11 mouse cellular contexts compared by ENCODE assay signal in genomic region chr5:137582702-137583101, GRCm38 (mm10). TPM values are rescaled to one million over a fixed set of nuclear protein-coding genes. Genes with fewer than 3 reads are reported as not detected.
DNase-seq lines count a peak whose midpoint lies in the region; ATAC-seq and TF ChIP-seq lines count a peak whose summit lies in the region.
"Had no signal": no experiment of that assay in that cellular context is flagged by ENCODE, and none has a peak within 500 bp of the region (broad histone marks: within the 10 kb centered on the region; RNA-seq: fewer than 3 reads in every experiment).

No protein-coding gene starts in this region.

- peaks cover 6% of the 10 kb centered on the region; the same call in 1 of the 2 replicates for H3K4me1 ChIP-seq in lung, embryonic 16.5 days (replicated peaks; ENCODE audit: control insufficient read depth, insufficient read depth, low read length)
- no peaks in the 10 kb centered on the region for H3K4me1 ChIP-seq in lung, adult 2 months (ENCODE audit: control insufficient read depth, insufficient read depth, low read length)
- H3K4me1 ChIP-seq in hindbrain, embryonic 16.5 days (ENCODE audit: control insufficient read depth, insufficient read depth, low read depth, low read length): peaks cover 5% of the 10 kb centered on the region; the same call in 1 of the 2 replicates
- peaks cover 20% of the 10 kb centered on the region for H3K4me1 ChIP-seq in neural tube, embryonic 13.5 days (replicated peaks)

- H3K9me3 ChIP-seq in lung, embryonic 16.5 days (ENCODE audit: control insufficient read depth, low read length): no peaks in the 10 kb centered on the region
- no peaks in the 10 kb centered on the region for H3K9me3 ChIP-seq in hindbrain, embryonic 16.5 days (ENCODE audit: control insufficient read depth, low read length)
- no peaks in the 10 kb centered on the region for H3K9me3 ChIP-seq in neural tube, embryonic 13.5 days
- H3K9me3 ChIP-seq: liver, embryonic 15.5 days had no signal

- H3K27ac ChIP-seq in lung, embryonic 16.5 days (ENCODE audit: low read length): no peak overlapping the region
- no peak overlapping the region; the same call in 1 of the 2 replicates for H3K27ac ChIP-seq in hindbrain, embryonic 16.5 days (ENCODE audit: low read depth, low read length)
- no peak overlapping the region for H3K27ac ChIP-seq in neural tube, embryonic 13.5 days (replicated peaks)
- H3K27ac ChIP-seq: liver, embryonic 15.5 days had no signal

- TF ChIP-seq POLR2A in lung, adult 2 months (IDR thresholded peaks at IDR 0.05; ENCODE audit: borderline replicate concordance, extremely low read depth, low read depth, low read length): no peak

- peaks cover 3% of the 10 kb centered on the region; the same call in 1 of the 2 replicates for H3K27me3 ChIP-seq in lung, embryonic 16.5 days (ENCODE audit: control insufficient read depth, insufficient read depth, low read depth, low read length)
- no peaks in the 10 kb centered on the region; the same call in 1 of the 2 replicates for H3K27me3 ChIP-seq in hindbrain, embryonic 16.5 days (replicated peaks; ENCODE audit: control insufficient read depth, insufficient read depth, low read length)
- peaks cover 17% of the 10 kb centered on the region for H3K27me3 ChIP-seq in neural tube, embryonic 13.5 days
- H3K27me3 ChIP-seq: liver, embryonic 15.5 days had no signal

- H3K4me3 ChIP-seq in lung, embryonic 16.5 days (ENCODE audit: low read length): no peak overlapping the region
- H3K4me3 ChIP-seq in lung, adult 2 months (replicated peaks; ENCODE audit: extremely low read depth, low read depth, low read length): no peak overlapping the region
- H3K4me3 ChIP-seq in hindbrain, embryonic 16.5 days (ENCODE audit: low read length): peak overlapping the region; percentile 32
- no peak overlapping the region; the same call in 1 of the 2 replicates for H3K4me3 ChIP-seq in neural tube, embryonic 13.5 days
- H3K4me3 ChIP-seq: liver, embryonic 15.5 days had no signal

- peak; percentile 33; the same call in 1 of the 2 replicates for ATAC-seq in lung, embryonic 16.5 days (ENCODE audit: low read depth)
- ATAC-seq in hindbrain, embryonic 16.5 days: no peak
- 0 out of 2 replicates have a peak, but pooled peaks have one; percentile 20 for ATAC-seq in neural tube, embryonic 13.5 days (ENCODE audit: low read depth)

- DNase-seq in embryo, embryonic 10.5 days (ENCODE audit: low spot score): peak; percentile 18
- no peak for DNase-seq in embryo, embryonic 10 days (ENCODE audit: low spot score)
- DNase-seq in lung, adult 2 months: no peak
- DNase-seq in testis, postnatal 10 days (ENCODE audit: low spot score): no peak
- DNase-seq in frontal cortex, postnatal 25 days (ENCODE audit: low spot score in 2 of 2): no peak
- DNase-seq: cerebellum, adult 2 months had no signal

- H3K36me3 ChIP-seq in lung, embryonic 16.5 days (ENCODE audit: control insufficient read depth, insufficient read depth, low read length): no peaks in the 10 kb centered on the region
- no peaks in the 10 kb centered on the region for H3K36me3 ChIP-seq in hindbrain, embryonic 16.5 days (ENCODE audit: control insufficient read depth, insufficient read depth, low read length)
- no peaks in the 10 kb centered on the region for H3K36me3 ChIP-seq in neural tube, embryonic 13.5 days

- 25% methylated on average over 8 of the region's 8 CpGs for WGBS in lung, embryonic 16.5 days
- WGBS in lung, adult 2 months: 43% methylated on average over 8 of the region's 8 CpGs
- WGBS in hindbrain, embryonic 16.5 days: 42% methylated on average over 8 of the region's 8 CpGs
- 43% methylated on average over 8 of the region's 8 CpGs for WGBS in neural tube, embryonic 13.5 days

- H3K4me2 ChIP-seq in lung, embryonic 16.5 days (ENCODE audit: low read depth, low read length): no peak overlapping the region
- H3K4me2 ChIP-seq in hindbrain, embryonic 16.5 days (ENCODE audit: low read length): peak overlapping the region; percentile 52
- peak overlapping the region; percentile 61 for H3K4me2 ChIP-seq in neural tube, embryonic 13.5 days

- TF ChIP-seq CTCF in lung, adult 2 months (IDR thresholded peaks at IDR 0.05; ENCODE audit: insufficient read depth, low read length): no peak

- H3K9ac ChIP-seq in lung, embryonic 16.5 days (ENCODE audit: low read length): no peak overlapping the region
- peak overlapping the region; percentile 67 for H3K9ac ChIP-seq in hindbrain, embryonic 16.5 days (ENCODE audit: low read depth, low read length)
- peak overlapping the region; percentile 67 for H3K9ac ChIP-seq in neural tube, embryonic 13.5 days
- H3K9ac ChIP-seq: liver, embryonic 15.5 days had no signal

RNA-seq across cellular contexts. Expression of gene Tfr2, which starts 13.1 kb away (rescaled TPM):
- polyA plus RNA-seq in lung, embryonic 16.5 days (2015; fragmentation: Nextera tagmentation; extraction: Ambion mirVana): 0.46 and 1.4 TPM in 2 replicates
- polyA plus RNA-seq in lung, adult 2 months (2012; rRNA removed): 0.54 and 0.69 TPM in 2 replicates
- 7.9 and 8.4 TPM in 2 replicates for polyA plus RNA-seq in hindbrain, embryonic 16.5 days (2015; fragmentation: Nextera tagmentation; extraction: Ambion mirVana)
- 3.0 and 3.2 TPM in 2 replicates for polyA plus RNA-seq in neural tube, embryonic 13.5 days (2015; fragmentation: Nextera tagmentation; extraction: Ambion mirVana)

RNA-seq across cellular contexts. Expression of gene Mospd3, which starts 18.2 kb away (rescaled TPM):
- polyA plus RNA-seq in lung, embryonic 16.5 days (2015; fragmentation: Nextera tagmentation; extraction: Ambion mirVana): 30.4 and 30.7 TPM in 2 replicates
- 89.1 and 103 TPM in 2 replicates for polyA plus RNA-seq in lung, adult 2 months (2012; rRNA removed)
- 60.0 and 63.4 TPM in 2 replicates for polyA plus RNA-seq in hindbrain, embryonic 16.5 days (2015; fragmentation: Nextera tagmentation; extraction: Ambion mirVana)
- polyA plus RNA-seq in neural tube, embryonic 13.5 days (2015; fragmentation: Nextera tagmentation; extraction: Ambion mirVana): 50.0 and 58.1 TPM in 2 replicates

RNA-seq across cellular contexts. Expression of gene Actl6b, which starts 29.4 kb away (rescaled TPM):
- polyA plus RNA-seq in lung, embryonic 16.5 days (2015; fragmentation: Nextera tagmentation; extraction: Ambion mirVana): 0.51 and 0.60 TPM in 2 replicates
- 0.07 TPM in 1 of 2 replicates, not detected in the other for polyA plus RNA-seq in lung, adult 2 months (2012; rRNA removed)
- 268 and 271 TPM in 2 replicates for polyA plus RNA-seq in hindbrain, embryonic 16.5 days (2015; fragmentation: Nextera tagmentation; extraction: Ambion mirVana)
- 203 and 222 TPM in 2 replicates for polyA plus RNA-seq in neural tube, embryonic 13.5 days (2015; fragmentation: Nextera tagmentation; extraction: Ambion mirVana)

RNA-seq across cellular contexts. Expression of gene Pcolce, which starts 30.9 kb away (rescaled TPM):
- 119 and 123 TPM in 2 replicates for polyA plus RNA-seq in lung, embryonic 16.5 days (2015; fragmentation: Nextera tagmentation; extraction: Ambion mirVana)
- polyA plus RNA-seq in lung, adult 2 months (2012; rRNA removed): 280 and 290 TPM in 2 replicates
- polyA plus RNA-seq in hindbrain, embryonic 16.5 days (2015; fragmentation: Nextera tagmentation; extraction: Ambion mirVana): 23.3 and 25.7 TPM in 2 replicates
- polyA plus RNA-seq in neural tube, embryonic 13.5 days (2015; fragmentation: Nextera tagmentation; extraction: Ambion mirVana): 40.6 and 42.7 TPM in 2 replicates

RNA-seq across cellular contexts. Expression of gene Fbxo24, which starts 46.1 kb away (rescaled TPM):
- polyA plus RNA-seq in lung, embryonic 16.5 days (2015; fragmentation: Nextera tagmentation; extraction: Ambion mirVana): 0.13 and 0.15 TPM in 2 replicates
- polyA plus RNA-seq in lung, adult 2 months (2012; rRNA removed): 0.89 and 1.0 TPM in 2 replicates
- not detected in 2 replicates for polyA plus RNA-seq in hindbrain, embryonic 16.5 days (2015; fragmentation: Nextera tagmentation; extraction: Ambion mirVana)
- polyA plus RNA-seq in neural tube, embryonic 13.5 days (2015; fragmentation: Nextera tagmentation; extraction: Ambion mirVana): 0.17 and 0.20 TPM in 2 replicates
- polyA plus RNA-seq: heart, embryonic 11.5 days; liver, embryonic 15.5 days had no signal

Comparison
In these comparisons a context has a peak if more than half of its experiments do, and no peak if none do; other contexts are left out.
1. RNA of gene Actl6b, which starts 29.4 kb away (polyA plus RNA-seq): 268 to 271 TPM in hindbrain, embryonic 16.5 days and 203 to 222 TPM in neural tube, embryonic 13.5 days; 0.51 to 0.60 TPM in lung, embryonic 16.5 days and 0.07 TPM in lung, adult 2 months; every median in the first group is over 100 times any median in the second.